In the genomic region with DNA sequence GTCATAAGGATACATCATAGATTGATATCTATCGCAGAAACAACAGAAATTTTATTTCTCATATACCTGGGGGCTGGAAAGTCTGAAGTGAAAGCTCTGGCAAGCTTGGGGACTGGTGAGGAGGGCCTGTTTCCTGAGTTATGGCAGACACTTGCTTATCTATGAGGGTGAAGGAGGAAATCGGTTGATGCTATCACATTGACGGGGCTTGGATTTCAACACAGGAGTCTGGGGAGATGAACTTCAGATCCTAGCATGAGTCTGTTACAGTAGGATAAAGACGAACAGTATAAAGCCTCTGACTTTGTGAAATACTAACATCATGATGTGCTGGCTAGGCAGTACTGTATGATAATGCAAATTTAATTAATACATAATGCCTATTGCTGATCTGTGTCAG, we compare ENCODE assay signal across 17 mouse cellular contexts. TPM values are rescaled to one million over a fixed set of nuclear protein-coding genes. Genes with fewer than 3 reads are reported as not detected.
DNase-seq lines count a peak whose midpoint lies in the region; ATAC-seq and TF ChIP-seq lines count a peak whose summit lies in the region.
"Had no signal": no experiment of that assay in that cellular context is flagged by ENCODE, and none has a peak within 500 bp of the region (broad histone marks: within the 10 kb centered on the region; RNA-seq: fewer than 3 reads in every experiment).

No protein-coding gene starts in this region.

- no peak overlapping the region for H3K9ac ChIP-seq in embryonic facial prominence, embryonic 13.5 days
- no peak overlapping the region for H3K9ac ChIP-seq in lung, embryonic 14.5 days
- H3K9ac ChIP-seq: embryonic facial prominence, embryonic 15.5 days; forebrain, embryonic 15.5 days; hindbrain, embryonic 14.5 days had no signal

- H3K36me3 ChIP-seq in embryonic facial prominence, embryonic 13.5 days, result no peaks in the 10 kb centered on the region
- no peaks in the 10 kb centered on the region for H3K36me3 ChIP-seq in embryonic facial prominence, embryonic 10.5 days (replicated peaks)
- no peaks in the 10 kb centered on the region for H3K36me3 ChIP-seq in lung, embryonic 14.5 days (ENCODE audit: insufficient read depth)
- H3K36me3 ChIP-seq: embryonic facial prominence, embryonic 15.5 days; forebrain, embryonic 15.5 days; heart, embryonic 10.5 days had no signal

- no peaks in the 10 kb centered on the region for H3K27me3 ChIP-seq in embryonic facial prominence, embryonic 13.5 days
- no peaks in the 10 kb centered on the region for H3K27me3 ChIP-seq in embryonic facial prominence, embryonic 10.5 days (replicated peaks; ENCODE audit: low read depth, poor library complexity, severe bottlenecking)
- no peaks in the 10 kb centered on the region for H3K27me3 ChIP-seq in lung, embryonic 14.5 days (ENCODE audit: insufficient read depth, low read length)
- H3K27me3 ChIP-seq: embryonic facial prominence, embryonic 15.5 days; forebrain, embryonic 15.5 days had no signal

- ATAC-seq in embryonic facial prominence, embryonic 13.5 days (ENCODE audit: insufficient number of reproducible peaks, insufficient read depth, low FRiP score, low TSS enrichment, low read depth), result no peak
- ATAC-seq in lung, embryonic 14.5 days (ENCODE audit: insufficient read depth), result no peak; the same call in 1 of the 2 replicates
- peak; percentile 43; the same call in 1 of the 2 replicates for ATAC-seq in megakaryocyte, adult 5-6 weeks (ENCODE audit: poor library complexity, severe bottlenecking)
- ATAC-seq: forebrain, embryonic 15.5 days had no signal

- peak overlapping the region; percentile 45; the same call in 1 of the 2 replicates for H3K27ac ChIP-seq in embryonic facial prominence, embryonic 13.5 days
- H3K27ac ChIP-seq in embryonic facial prominence, embryonic 10.5 days (replicated peaks), result no peak overlapping the region
- peak overlapping the region; percentile 46; the same call in 1 of the 2 replicates for H3K27ac ChIP-seq in lung, embryonic 14.5 days (ENCODE audit: low read depth)
- H3K27ac ChIP-seq: embryonic facial prominence, embryonic 15.5 days; forebrain, embryonic 15.5 days; heart, embryonic 10.5 days; hindbrain, embryonic 14.5 days had no signal

- no peak overlapping the region for H3K4me2 ChIP-seq in embryonic facial prominence, embryonic 13.5 days
- H3K4me2 ChIP-seq in lung, embryonic 14.5 days, result 0 out of 2 replicates have a peak overlapping the region, but pooled peaks have one; percentile 12
- H3K4me2 ChIP-seq: embryonic facial prominence, embryonic 15.5 days; forebrain, embryonic 15.5 days; hindbrain, embryonic 14.5 days had no signal

- no peak overlapping the region for H3K4me3 ChIP-seq in embryonic facial prominence, embryonic 13.5 days
- H3K4me3 ChIP-seq in embryonic facial prominence, embryonic 10.5 days, result no peak overlapping the region
- H3K4me3 ChIP-seq in lung, embryonic 14.5 days (ENCODE audit: low read depth, low read length), result no peak overlapping the region
- H3K4me3 ChIP-seq: embryonic facial prominence, embryonic 15.5 days; forebrain, embryonic 15.5 days; heart, embryonic 10.5 days had no signal

- DNase-seq in embryonic facial prominence, embryonic 10.5 days (ENCODE audit: low spot score), result no peak
- DNase-seq in lung, embryonic 14.5 days, result no peak
- no peak for DNase-seq in lung, adult 18-20 months
- peak; percentile 81 for DNase-seq in 416B (ENCODE audit: low read depth)
- no peak for DNase-seq in cerebellum, adult 9-10 months
- DNase-seq: adrenal gland, postnatal 10 days; cerebellum, adult 11 months; cerebellum, adult 8-10 months; cerebellum, postnatal 25 days; gastrocnemius, postnatal 14 days had no signal

- no peaks in the 10 kb centered on the region for H3K9me3 ChIP-seq in embryonic facial prominence, embryonic 13.5 days
- no peaks in the 10 kb centered on the region for H3K9me3 ChIP-seq in embryonic facial prominence, embryonic 10.5 days
- H3K9me3 ChIP-seq in lung, embryonic 14.5 days (ENCODE audit: low read depth, low read length), result no peaks in the 10 kb centered on the region
- H3K9me3 ChIP-seq: embryonic facial prominence, embryonic 15.5 days; forebrain, embryonic 15.5 days; heart, embryonic 10.5 days had no signal

- peaks cover 36% of the 10 kb centered on the region for H3K4me1 ChIP-seq in embryonic facial prominence, embryonic 13.5 days
- H3K4me1 ChIP-seq in embryonic facial prominence, embryonic 10.5 days, result peaks cover 22% of the 10 kb centered on the region
- H3K4me1 ChIP-seq in lung, embryonic 14.5 days (ENCODE audit: insufficient read depth), result peaks cover 22% of the 10 kb centered on the region
- H3K4me1 ChIP-seq: forebrain, embryonic 15.5 days had no signal

- 74% methylated on average over 4 of the region's 4 CpGs for WGBS in embryonic facial prominence, embryonic 13.5 days
- WGBS in embryonic facial prominence, embryonic 10.5 days, result 81% methylated on average over 4 of the region's 4 CpGs
- WGBS in lung, embryonic 14.5 days, result 30% methylated on average over 4 of the region's 4 CpGs

- no peak for TF ChIP-seq CTCF in lung, embryonic 14.5 days (IDR thresholded peaks at IDR 0.05; ENCODE audit: low read depth)

RNA-seq across cellular contexts. Expression of a gene that starts 25.3 kb away (rescaled TPM):
- 51.5 and 55.0 TPM in 2 replicates for polyA plus RNA-seq in embryonic facial prominence, embryonic 13.5 days (2015; fragmentation: Nextera tagmentation; extraction: Ambion mirVana)
- 44.9 and 46.2 TPM in 2 replicates for polyA plus RNA-seq in embryonic facial prominence, embryonic 10.5 days (2016; fragmentation: Nextera tagmentation; extraction: Ambion mirVana)
- 47.3 and 48.0 TPM in 2 replicates for polyA plus RNA-seq in lung, embryonic 14.5 days (2014; fragmentation: Nextera tagmentation; extraction: Ambion mirVana)
- total RNA-seq in megakaryocyte, adult 5-6 weeks (2015), result 0.04 and 0.27 TPM in 2 replicates
- 0.59 and 1.5 TPM in 2 replicates for total RNA-seq in megakaryocyte, adult 5-6 weeks (2017)
- total RNA-seq: MEL had no signal
